Mouse (Mus musculus): Measurements from ENCODE around the gene Pgpep1. TPM values are rescaled to one million over a fixed set of nuclear protein-coding genes. Genes with fewer than 3 reads are reported as not detected.

Pgpep1 gene
- polyA plus RNA-seq, 1 experiment = 35.2 TPM

GRCm38 (mm10) chr8:70691230-70691629 is 31.0 kb upstream of the Pgpep1 start:
- H3K4me1 ChIP-seq (ENCODE audit: control insufficient read depth, insufficient read depth, low read length) = peaks cover 21% of the 10 kb centered on the region

GRCm38 (mm10) chr8:70689892-70690390 is 29.8 kb upstream of the Pgpep1 start:
- TF ChIP-seq CTCF (IDR thresholded peaks at IDR 0.05; ENCODE audit: low read depth, low read length) (no peak), POLR2A (IDR thresholded peaks at IDR 0.05; ENCODE audit: borderline replicate concordance, low read depth, low read length) (no peak)
- Histone ChIP-seq H3K4me3 (ENCODE audit: insufficient read depth, low read length) (no peak overlapping the region), H3K4me1 (ENCODE audit: control insufficient read depth, insufficient read depth, low read length) (peaks cover 10% of the 10 kb centered on the region), H3K27ac (ENCODE audit: insufficient read depth, low read depth, low read length) (no peak overlapping the region)

More at GRCm38 (mm10) chr8:70691230-70691629, 31.0 kb upstream of the Pgpep1 start:
- Histone ChIP-seq H3K27ac (ENCODE audit: insufficient read depth, low read depth, low read length) (no peak overlapping the region), H3K4me3 (ENCODE audit: insufficient read depth, low read length) (no peak overlapping the region)
- TF ChIP-seq CTCF (IDR thresholded peaks at IDR 0.05; ENCODE audit: low read depth, low read length) (no peak), POLR2A (IDR thresholded peaks at IDR 0.05; ENCODE audit: borderline replicate concordance, low read depth, low read length) (no peak)

GRCm38 (mm10) chr8:70688136-70688535 is 27.9 kb upstream of the Pgpep1 start:
- Histone ChIP-seq H3K27ac (ENCODE audit: insufficient read depth, low read depth, low read length) (no peak overlapping the region), H3K4me1 (ENCODE audit: control insufficient read depth, insufficient read depth, low read length) (peaks cover under 1% of the 10 kb centered on the region), H3K4me3 (ENCODE audit: insufficient read depth, low read length) (no peak overlapping the region)
- TF ChIP-seq CTCF (IDR thresholded peaks at IDR 0.05; ENCODE audit: low read depth, low read length) = no peak
- no peak for TF ChIP-seq POLR2A (IDR thresholded peaks at IDR 0.05; ENCODE audit: borderline replicate concordance, low read depth, low read length)

GRCm38 (mm10) chr8:70687576-70687975 is 27.4 kb upstream of the Pgpep1 start:
- Histone ChIP-seq H3K4me3 (ENCODE audit: insufficient read depth, low read length) (no peak overlapping the region), H3K27ac (ENCODE audit: insufficient read depth, low read depth, low read length) (no peak overlapping the region), H3K4me1 (ENCODE audit: control insufficient read depth, insufficient read depth, low read length) (peaks cover 5% of the 10 kb centered on the region)
- TF ChIP-seq CTCF (IDR thresholded peaks at IDR 0.05; ENCODE audit: low read depth, low read length) (no peak), POLR2A (IDR thresholded peaks at IDR 0.05; ENCODE audit: borderline replicate concordance, low read depth, low read length) (no peak)

- peaks cover 20% of the 10 kb centered on the region for H3K4me1 ChIP-seq (ENCODE audit: control insufficient read depth, insufficient read depth, low read length)
- no peak overlapping the region for H3K4me3 ChIP-seq (ENCODE audit: insufficient read depth, low read length)
- H3K27ac ChIP-seq (ENCODE audit: insufficient read depth, low read depth, low read length) = no peak overlapping the region
- TF ChIP-seq POLR2A (IDR thresholded peaks at IDR 0.05; ENCODE audit: borderline replicate concordance, low read depth, low read length) = no peak
- TF ChIP-seq CTCF (IDR thresholded peaks at IDR 0.05; ENCODE audit: low read depth, low read length) = no peak
Measured at GRCm38 (mm10) chr8:70684291-70684690, 24.1 kb upstream of the Pgpep1 start.

GRCm38 (mm10) chr8:70682692-70683091 is 22.5 kb upstream of the Pgpep1 start:
- Histone ChIP-seq H3K4me3 (ENCODE audit: insufficient read depth, low read length) (no peak overlapping the region), H3K27ac (ENCODE audit: insufficient read depth, low read depth, low read length) (no peak overlapping the region), H3K4me1 (ENCODE audit: control insufficient read depth, insufficient read depth, low read length) (peaks cover 23% of the 10 kb centered on the region)
- TF ChIP-seq CTCF (IDR thresholded peaks at IDR 0.05; ENCODE audit: low read depth, low read length) = no peak
- TF ChIP-seq POLR2A (IDR thresholded peaks at IDR 0.05; ENCODE audit: borderline replicate concordance, low read depth, low read length) = no peak

GRCm38 (mm10) chr8:70682193-70682592 is 22.0 kb upstream of the Pgpep1 start:
- TF ChIP-seq CTCF (IDR thresholded peaks at IDR 0.05; ENCODE audit: low read depth, low read length) (no peak), POLR2A (IDR thresholded peaks at IDR 0.05; ENCODE audit: borderline replicate concordance, low read depth, low read length) (no peak)
- Histone ChIP-seq H3K4me1 (ENCODE audit: control insufficient read depth, insufficient read depth, low read length) (peaks cover 23% of the 10 kb centered on the region), H3K4me3 (ENCODE audit: insufficient read depth, low read length) (no peak overlapping the region), H3K27ac (ENCODE audit: insufficient read depth, low read depth, low read length) (no peak overlapping the region)

- no peak overlapping the region for H3K27ac ChIP-seq (ENCODE audit: insufficient read depth, low read depth, low read length)
- H3K4me3 ChIP-seq (ENCODE audit: insufficient read depth, low read length) = no peak overlapping the region
- H3K4me1 ChIP-seq (ENCODE audit: control insufficient read depth, insufficient read depth, low read length) = peaks cover 23% of the 10 kb centered on the region
- no peak for TF ChIP-seq CTCF (IDR thresholded peaks at IDR 0.05; ENCODE audit: low read depth, low read length)
- no peak for TF ChIP-seq POLR2A (IDR thresholded peaks at IDR 0.05; ENCODE audit: borderline replicate concordance, low read depth, low read length)
Measured at GRCm38 (mm10) chr8:70681410-70681809, 21.2 kb upstream of the Pgpep1 start.

GRCm38 (mm10) chr8:70680039-70680438 is 19.9 kb upstream of the Pgpep1 start:
- H3K27ac ChIP-seq (ENCODE audit: insufficient read depth, low read depth, low read length) = no peak overlapping the region
- TF ChIP-seq CTCF (IDR thresholded peaks at IDR 0.05; ENCODE audit: low read depth, low read length) = no peak
- TF ChIP-seq POLR2A (IDR thresholded peaks at IDR 0.05; ENCODE audit: borderline replicate concordance, low read depth, low read length) = no peak
- peaks cover 32% of the 10 kb centered on the region for H3K4me1 ChIP-seq (ENCODE audit: control insufficient read depth, insufficient read depth, low read length)
- no peak overlapping the region for H3K4me3 ChIP-seq (ENCODE audit: insufficient read depth, low read length)

- Histone ChIP-seq H3K4me1 (ENCODE audit: control insufficient read depth, insufficient read depth, low read length) (peaks cover 38% of the 10 kb centered on the region), H3K4me3 (ENCODE audit: insufficient read depth, low read length) (no peak overlapping the region), H3K27ac (ENCODE audit: insufficient read depth, low read depth, low read length) (0 out of 2 replicates have a peak overlapping the region, but pooled peaks have one; percentile 11)
- no peak for TF ChIP-seq POLR2A (IDR thresholded peaks at IDR 0.05; ENCODE audit: borderline replicate concordance, low read depth, low read length)
- no peak for TF ChIP-seq CTCF (IDR thresholded peaks at IDR 0.05; ENCODE audit: low read depth, low read length)
Measured at GRCm38 (mm10) chr8:70679404-70679803, 19.2 kb upstream of the Pgpep1 start.

Data from bone marrow macrophage, adult 2 months (primary cell).